Mouse (Mus musculus) megakaryocyte progenitor cell, adult 5-6 weeks (primary cell): ENCODE measurements at regions not wholly inside any gene's neighbourhood (a gene's known extent, or its start where the extent isn't known, plus 50 kb on each side); places are given as distances from the start of the nearest gene placed in this dataset.

Experiments used
- ATAC-seq: replicated peaks from 2 replicates; pipeline ENCODE4 v1.8.0; 2016; ENCODE audit warnings: mild to moderate bottlenecking, moderate TSS enrichment, inconsistent platforms; ENCODE audit not compliant: poor library complexity

- ATAC-seq: no peak
These were observed 161.8 kb downstream of the Gm11361 start for GRCm38 (mm10) chr13:28418936-28419681.

- ATAC-seq: peak; percentile 42
These were observed 160.9 kb downstream of the Gm11361 start for GRCm38 (mm10) chr13:28417929-28418881.

- peak; percentile 64 for ATAC-seq
These were observed 160.2 kb downstream of the Gm11361 start for GRCm38 (mm10) chr13:28417431-28417928.

- ATAC-seq: no peak
These were observed 159.6 kb downstream of the Gm11361 start for GRCm38 (mm10) chr13:28416887-28417286.

- ATAC-seq: no peak
These were observed 158.9 kb downstream of the Gm11361 start for GRCm38 (mm10) chr13:28416231-28416630.

GRCm38 (mm10) chr13:28415769-28416168 lies 158.4 kb downstream of the Gm11361 start:
- ATAC-seq: no peak

- no peak for ATAC-seq
These were observed 153.0 kb downstream of the Gm11361 start for GRCm38 (mm10) chr13:28410324-28410723.

GRCm38 (mm10) chr13:28409609-28409902 lies 152.2 kb downstream of the Gm11361 start:
- ATAC-seq: no peak

- no peak for ATAC-seq
These were observed 151.7 kb downstream of the Gm11361 start for GRCm38 (mm10) chr13:28408868-28409608.

GRCm38 (mm10) chr13:28400459-28400858 lies 143.1 kb downstream of the Gm11361 start:
- no peak for ATAC-seq
